Mouse (Mus musculus): ENCODE results near the gene Ap5b1.
A peak's percentile ranks its signal among the peaks of the same experiment; 100 is the strongest.

Gene Ap5b1

DNA sequence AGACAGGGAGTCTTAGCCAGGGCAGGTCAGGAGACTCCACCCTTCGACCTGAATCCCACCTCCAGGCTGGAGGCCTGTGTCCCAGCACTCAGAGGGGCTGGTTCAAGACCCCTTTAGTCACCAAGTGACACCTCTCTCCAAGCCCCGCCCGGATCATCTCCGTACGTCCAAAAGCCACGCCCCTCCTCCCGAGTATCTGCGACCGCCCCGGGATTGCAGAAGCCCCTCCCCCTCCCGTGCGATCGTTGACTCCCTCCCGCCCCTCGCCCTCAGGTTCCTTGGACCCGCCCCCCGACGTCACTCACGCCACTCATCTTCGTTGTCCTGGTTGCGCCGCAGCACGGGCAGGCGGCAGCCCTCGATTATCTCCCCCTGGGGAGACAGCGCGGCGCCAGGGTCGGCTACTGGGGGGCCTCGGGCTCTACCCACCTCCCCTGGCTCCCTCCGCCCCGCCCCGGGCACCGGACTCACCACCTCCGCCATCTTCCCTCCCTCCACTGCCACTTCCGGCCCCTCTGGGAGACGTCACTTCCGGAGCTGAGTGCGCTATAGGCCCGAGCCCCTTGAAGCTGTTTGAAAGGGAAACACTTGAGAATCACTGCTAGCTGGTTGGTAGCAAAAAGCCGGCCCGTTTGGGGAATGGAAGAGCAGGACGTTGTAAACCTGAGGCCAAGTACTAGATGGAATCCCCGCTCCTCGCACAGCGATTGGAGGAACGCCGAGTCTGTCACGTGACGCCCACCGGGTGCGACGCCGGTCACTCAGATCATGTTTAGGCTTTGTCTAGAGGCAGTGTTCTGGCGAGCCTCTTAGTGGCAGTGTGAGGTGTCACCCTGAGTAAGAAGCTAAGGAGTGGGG is 42.0 kb downstream of the Ap5b1 start, which contains the start of gene Kat5:
Gene Kat5, minus strand, starts transcription at position 691 of the 858 bp plus-strand sequence.
- peak; percentile 94 for DNase-seq (ENCODE audit: low spot score)

DNA sequence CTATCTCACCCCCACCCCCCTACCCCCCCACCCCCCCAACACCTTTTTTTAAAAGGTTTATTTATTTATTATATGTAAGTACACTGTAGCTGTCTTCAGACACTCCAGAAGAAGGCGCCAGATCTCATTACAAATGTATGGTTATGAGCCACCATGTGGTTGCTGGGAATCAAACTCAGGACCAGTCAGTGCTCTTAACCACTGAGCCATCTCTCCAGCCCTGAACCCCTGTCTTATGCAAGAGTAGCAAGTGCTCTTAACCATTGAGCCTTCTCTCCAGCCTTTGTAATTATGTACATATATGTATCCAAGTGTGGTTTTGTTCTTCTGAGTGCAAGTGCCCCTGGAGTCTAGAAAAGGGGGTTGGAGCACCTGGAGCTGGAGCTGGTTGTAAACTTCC is 44.1 kb downstream of the Ap5b1 start:
- no peak for DNase-seq (ENCODE audit: low spot score)

DNA sequence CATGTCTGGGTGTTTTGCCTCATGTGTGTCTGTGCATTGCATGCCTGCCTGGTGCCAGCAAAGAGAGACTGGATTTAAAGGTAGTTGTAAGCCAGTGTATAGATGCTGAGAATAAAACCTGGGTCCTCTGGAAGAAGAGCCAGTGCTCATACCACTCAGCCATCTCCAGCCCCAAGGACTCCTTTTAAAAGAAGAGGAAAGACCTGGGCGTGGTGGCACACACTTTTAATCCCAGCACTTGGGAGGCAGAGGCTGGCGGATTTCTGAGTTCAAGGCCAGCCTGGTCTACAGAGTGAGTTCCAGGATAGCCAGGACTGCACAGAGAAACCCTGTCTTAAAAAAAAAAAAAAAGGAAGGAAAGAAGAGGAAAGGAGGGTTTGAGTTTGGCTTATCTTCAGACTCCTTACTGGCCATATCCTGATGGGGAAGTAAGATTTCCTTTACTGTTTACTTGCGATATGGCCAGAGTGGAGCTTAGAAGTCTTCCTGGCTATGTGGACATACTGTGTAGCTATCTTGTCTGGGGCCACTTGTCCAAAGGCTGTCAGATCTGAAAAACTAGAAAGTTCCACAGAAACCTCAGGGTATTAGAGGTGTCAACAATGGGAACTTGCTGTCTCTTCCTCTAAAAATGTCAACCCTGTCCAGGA is 45.1 kb downstream of the Ap5b1 start:
- DNase-seq (ENCODE audit: low spot score): no peak

DNA sequence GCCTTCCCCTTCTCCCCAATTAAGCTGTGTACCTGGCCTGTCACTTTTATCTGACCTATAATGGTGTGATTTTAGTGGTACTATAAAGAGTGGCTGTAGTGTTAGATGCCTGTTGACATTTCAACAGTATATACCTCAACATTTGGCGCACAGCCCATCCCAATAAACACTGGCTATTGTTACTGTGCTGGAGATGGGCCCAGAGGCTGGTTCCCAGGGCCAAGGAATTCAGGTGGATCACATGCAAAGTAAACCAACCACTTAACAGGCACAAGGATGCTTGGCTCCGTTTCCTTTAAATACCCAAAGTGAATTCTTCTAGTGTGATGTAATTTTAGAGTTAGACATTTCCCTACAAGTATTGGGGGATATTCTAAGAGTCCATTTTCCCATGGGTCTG is 47.1 kb downstream of the Ap5b1 start:
- no peak for DNase-seq (ENCODE audit: low spot score)

DNA sequence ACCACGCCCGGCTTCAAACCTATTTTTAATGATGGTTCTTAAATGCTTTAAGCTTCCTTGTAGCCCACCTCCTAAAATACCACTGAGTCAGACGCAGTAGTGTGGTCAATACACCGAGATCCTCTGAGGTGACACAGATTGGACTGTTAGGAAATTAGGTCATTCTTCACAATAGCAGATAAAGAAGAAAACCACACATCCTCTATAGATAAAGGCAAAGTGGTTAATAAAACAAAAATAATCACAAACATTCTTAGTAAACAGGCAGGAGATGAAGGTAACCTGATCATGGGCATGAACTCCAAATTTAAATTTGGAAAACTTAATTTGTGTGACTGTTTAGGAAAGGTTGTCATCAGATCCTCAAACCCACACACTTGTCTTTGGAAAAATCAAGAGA is 52.2 kb downstream of the Ap5b1 start:
- DNase-seq (ENCODE audit: low spot score): no peak

All from layer of hippocampus, adult 9-10 months (tissue).